Mouse (Mus musculus): ENCODE measurements around the gene Med20. TPM values are rescaled to one million over a fixed set of nuclear protein-coding genes. Genes with fewer than 3 reads are reported as not detected.

The Med20 gene
- polyA plus RNA-seq, 1 experiment from 2014 or later, result 23.8 TPM

DNA sequence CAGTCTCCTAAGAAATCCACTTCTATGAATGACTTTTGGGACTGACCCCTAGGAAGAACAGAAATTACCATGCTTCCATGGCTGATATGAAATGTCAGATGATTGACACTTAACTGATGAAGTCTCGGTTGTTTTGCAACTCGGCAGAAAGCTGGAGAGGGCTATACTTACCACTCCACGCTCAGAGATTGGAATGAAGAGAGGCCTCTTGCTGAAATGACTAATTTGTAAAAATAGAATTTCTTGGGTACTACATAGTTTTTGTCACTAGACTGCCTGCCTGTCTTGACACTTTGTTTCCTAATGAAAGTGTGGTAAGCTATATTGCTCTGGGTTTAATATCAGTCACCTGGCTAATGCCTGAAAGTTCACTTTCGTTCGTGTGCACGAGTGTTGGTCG, 53.1 kb downstream of the Med20 start:
- H3K27me3 ChIP-seq (ENCODE audit: control insufficient read depth, insufficient read depth, low read length), result no peaks in the 10 kb centered on the region
- ATAC-seq (ENCODE audit: low FRiP score, low TSS enrichment) (no peak), DNase-seq (ENCODE audit: low spot score) (no peak)
- no peak overlapping the region for H3K9ac ChIP-seq (ENCODE audit: low read length)
- H3K9me3 ChIP-seq (ENCODE audit: control insufficient read depth, low read length), result no peaks in the 10 kb centered on the region
- H3K4me3 ChIP-seq (ENCODE audit: low read depth, low read length), result no peak overlapping the region
- H3K4me2 ChIP-seq (replicated peaks; ENCODE audit: low read depth), result no peak overlapping the region
- no peaks in the 10 kb centered on the region for H3K36me3 ChIP-seq (ENCODE audit: control insufficient read depth, insufficient read depth, low read length)
- 84% methylated on average over 7 of the region's 7 CpGs for WGBS
- no peak overlapping the region for H3K27ac ChIP-seq (replicated peaks)
- TF ChIP-seq EP300 (optimal IDR thresholded peaks at IDR 0.05) (no peak), CTCF (IDR thresholded peaks at IDR 0.05; ENCODE audit: low read depth) (no peak)
- no peaks in the 10 kb centered on the region for H3K4me1 ChIP-seq (replicated peaks; ENCODE audit: control insufficient read depth, insufficient read depth)

DNA sequence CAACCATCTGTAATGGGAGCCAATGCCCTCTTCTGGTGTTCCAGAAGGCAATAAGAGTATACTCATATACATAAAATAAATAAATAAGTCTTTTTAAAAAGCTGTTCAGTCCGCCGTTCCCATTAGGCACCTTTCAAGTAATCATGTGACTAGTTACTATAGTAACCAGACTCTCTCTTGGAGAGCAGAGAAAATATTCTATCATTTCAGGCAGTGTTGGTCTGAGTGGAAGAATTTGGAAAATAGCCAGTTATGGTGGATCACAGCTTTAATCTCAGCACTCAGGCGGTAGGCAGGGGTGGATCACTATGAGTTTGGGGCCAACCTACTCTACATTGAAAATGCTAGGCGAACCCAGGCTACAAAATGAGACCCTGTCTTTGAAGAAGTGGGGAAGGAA, 57.8 kb downstream of the Med20 start:
- Histone ChIP-seq H3K27ac (replicated peaks) (no peak overlapping the region), H3K4me1 (replicated peaks; ENCODE audit: control insufficient read depth, insufficient read depth) (peaks cover 4% of the 10 kb centered on the region), H3K9ac (ENCODE audit: low read length) (no peak overlapping the region), H3K27me3 (ENCODE audit: control insufficient read depth, insufficient read depth, low read length) (no peaks in the 10 kb centered on the region), H3K4me2 (replicated peaks; ENCODE audit: low read depth) (no peak overlapping the region), H3K9me3 (ENCODE audit: control insufficient read depth, low read length) (no peaks in the 10 kb centered on the region), H3K36me3 (ENCODE audit: control insufficient read depth, insufficient read depth, low read length) (no peaks in the 10 kb centered on the region), H3K4me3 (ENCODE audit: low read depth, low read length) (no peak overlapping the region)
- no peak for ATAC-seq (ENCODE audit: low FRiP score, low TSS enrichment)
- TF ChIP-seq EP300 (optimal IDR thresholded peaks at IDR 0.05) (no peak), CTCF (IDR thresholded peaks at IDR 0.05; ENCODE audit: low read depth) (no peak)
- 63% methylated on average over 4 of the region's 4 CpGs for WGBS
- no peak for DNase-seq (ENCODE audit: low spot score)

DNA sequence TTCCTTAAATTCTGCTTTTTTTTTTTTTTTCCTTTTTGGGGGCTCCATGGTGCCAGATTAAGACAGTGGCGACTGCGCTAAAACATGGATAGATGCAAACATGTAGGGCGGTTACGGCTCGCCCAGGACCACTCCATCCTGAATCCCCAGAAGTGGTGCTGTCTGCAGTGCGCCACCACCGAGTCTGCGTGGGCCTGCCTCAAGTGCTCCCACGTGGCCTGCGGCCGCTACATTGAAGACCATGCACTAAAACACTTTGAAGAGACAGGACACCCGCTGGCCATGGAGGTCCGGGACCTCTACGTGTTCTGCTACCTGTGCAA, 60.6 kb downstream of the Med20 start:
- no peak for DNase-seq (ENCODE audit: low spot score)
- ATAC-seq (ENCODE audit: low FRiP score, low TSS enrichment), result no peak; the same call in 1 of the 2 replicates
- 39% methylated on average over 14 of the region's 14 CpGs for WGBS
- no peaks in the 10 kb centered on the region for H3K9me3 ChIP-seq (ENCODE audit: control insufficient read depth, low read length)
- H3K36me3 ChIP-seq (ENCODE audit: control insufficient read depth, insufficient read depth, low read length), result no peaks in the 10 kb centered on the region
- H3K27me3 ChIP-seq (ENCODE audit: control insufficient read depth, insufficient read depth, low read length), result no peaks in the 10 kb centered on the region
- H3K27ac ChIP-seq (replicated peaks), result no peak overlapping the region
- H3K4me3 ChIP-seq (ENCODE audit: low read depth, low read length), result peak overlapping the region; percentile 45
- TF ChIP-seq EP300 (optimal IDR thresholded peaks at IDR 0.05), result no peak
- TF ChIP-seq CTCF (IDR thresholded peaks at IDR 0.05; ENCODE audit: low read depth), result no peak
- H3K4me2 ChIP-seq (replicated peaks; ENCODE audit: low read depth), result peak overlapping the region; percentile 81
- H3K4me1 ChIP-seq (replicated peaks; ENCODE audit: control insufficient read depth, insufficient read depth), result peaks cover 4% of the 10 kb centered on the region
- H3K9ac ChIP-seq (ENCODE audit: low read length), result peak overlapping the region; percentile 61

DNA sequence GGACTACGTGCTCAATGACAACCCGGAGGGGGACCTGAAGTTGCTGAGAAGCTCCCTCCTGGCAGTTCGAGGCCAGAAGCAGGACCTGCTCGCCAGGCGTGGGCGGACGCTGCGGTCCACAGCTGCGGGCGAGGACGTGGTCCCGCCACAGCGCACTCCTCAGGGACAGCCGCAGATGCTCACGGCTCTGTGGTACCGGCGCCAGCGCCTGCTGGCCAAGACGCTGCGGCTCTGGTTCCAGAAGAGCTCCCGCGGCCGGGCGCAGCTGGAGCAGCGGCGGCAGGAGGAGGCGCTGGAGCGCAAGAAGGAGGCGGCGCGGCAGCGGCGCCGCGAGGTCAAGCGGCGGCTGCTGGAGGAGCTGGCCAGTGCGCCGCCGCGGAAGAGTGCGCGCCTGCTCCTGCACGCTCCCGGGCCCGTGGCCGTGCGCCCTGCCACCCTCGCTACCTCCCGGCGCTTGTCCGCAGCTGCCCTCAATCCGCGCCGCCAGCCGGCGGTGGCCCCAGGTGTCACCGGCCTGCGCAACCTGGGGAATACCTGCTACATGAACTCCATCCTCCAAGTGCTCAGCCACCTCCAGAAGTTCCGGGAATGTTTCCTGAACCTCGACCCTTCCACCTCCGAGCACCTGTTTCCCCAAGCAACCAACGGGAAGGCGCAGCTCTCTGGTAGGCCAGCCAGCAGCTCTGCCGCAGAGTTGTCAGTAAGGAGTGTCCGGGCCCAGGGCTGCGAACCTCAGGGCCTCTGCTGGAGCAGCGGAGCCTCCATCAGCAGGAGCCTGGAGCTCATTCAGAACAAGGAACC, 61.1 kb downstream of the Med20 start:
- H3K27ac ChIP-seq (replicated peaks), result peak overlapping the region; percentile 56
- peak overlapping the region; percentile 61 for H3K9ac ChIP-seq (ENCODE audit: low read length)
- DNase-seq (ENCODE audit: low spot score), result peak; percentile 82
- WGBS, result 6% methylated on average over 65 of the region's 68 CpGs
- ATAC-seq (ENCODE audit: low FRiP score, low TSS enrichment), result peak; percentile 80
- peaks cover 4% of the 10 kb centered on the region for H3K4me1 ChIP-seq (replicated peaks; ENCODE audit: control insufficient read depth, insufficient read depth)
- H3K9me3 ChIP-seq (ENCODE audit: control insufficient read depth, low read length), result no peaks in the 10 kb centered on the region
- peak overlapping the region; percentile 81 for H3K4me2 ChIP-seq (replicated peaks; ENCODE audit: low read depth)
- TF ChIP-seq CTCF (IDR thresholded peaks at IDR 0.05; ENCODE audit: low read depth) (peak; percentile 57), EP300 (optimal IDR thresholded peaks at IDR 0.05) (no peak)
- H3K4me3 ChIP-seq (ENCODE audit: low read depth, low read length), result peak overlapping the region; percentile 45
- H3K36me3 ChIP-seq (ENCODE audit: control insufficient read depth, insufficient read depth, low read length), result no peaks in the 10 kb centered on the region
- no peaks in the 10 kb centered on the region for H3K27me3 ChIP-seq (ENCODE audit: control insufficient read depth, insufficient read depth, low read length)

Other genes starting within 250 kb of the Med20 start
- gene Mrps10, start 242.7 kb upstream of the Med20 start, polyA plus RNA-seq (2015; fragmentation: Nextera tagmentation; extraction: Ambion mirVana), result 58.6 and 59.5 TPM in 2 replicates
- gene Guca1b, start 226.2 kb upstream of the Med20 start, polyA plus RNA-seq (2015; fragmentation: Nextera tagmentation; extraction: Ambion mirVana), result 0.17 and 0.22 TPM in 2 replicates
- 5.4 and 6.7 TPM in 2 replicates for gene Guca1a, start 211.0 kb upstream of the Med20 start, polyA plus RNA-seq (2015; fragmentation: Nextera tagmentation; extraction: Ambion mirVana)
- gene AI661453, start 175.0 kb upstream of the Med20 start, polyA plus RNA-seq (2015; fragmentation: Nextera tagmentation; extraction: Ambion mirVana), result 8.9 and 10.9 TPM in 2 replicates
- gene 1700001C19Rik, start 174.2 kb upstream of the Med20 start, polyA plus RNA-seq (2015; fragmentation: Nextera tagmentation; extraction: Ambion mirVana), result 0.24 and 0.45 TPM in 2 replicates
- gene Taf8, start 109.3 kb upstream of the Med20 start, polyA plus RNA-seq (2015; fragmentation: Nextera tagmentation; extraction: Ambion mirVana), result 11.0 and 11.1 TPM in 2 replicates
- gene Ccnd3, start 106.5 kb upstream of the Med20 start, polyA plus RNA-seq (2015; fragmentation: Nextera tagmentation; extraction: Ambion mirVana), result 219 and 242 TPM in 2 replicates
- gene Bysl, start 90 bp upstream of the Med20 start, polyA plus RNA-seq (2015; fragmentation: Nextera tagmentation; extraction: Ambion mirVana), result 13.4 and 13.6 TPM in 2 replicates
- gene Gm20517, start within 50 bp of the Med20 start, polyA plus RNA-seq (2015; fragmentation: Nextera tagmentation; extraction: Ambion mirVana), result 1.1 and 1.5 TPM in 2 replicates
- 1.9 and 2.1 TPM in 2 replicates for gene Usp49, start 19.1 kb downstream of the Med20 start, polyA plus RNA-seq (2015; fragmentation: Nextera tagmentation; extraction: Ambion mirVana)
- 353 and 386 TPM in 2 replicates for gene Tomm6, start 76.8 kb downstream of the Med20 start, polyA plus RNA-seq (2015; fragmentation: Nextera tagmentation; extraction: Ambion mirVana)
- 2.3 and 2.7 TPM in 2 replicates for gene Frs3, start 77.4 kb downstream of the Med20 start, polyA plus RNA-seq (2015; fragmentation: Nextera tagmentation; extraction: Ambion mirVana)
- gene Gm21981, start 82.9 kb downstream of the Med20 start, polyA plus RNA-seq (2015; fragmentation: Nextera tagmentation; extraction: Ambion mirVana), result 0.16 TPM in 1 of 2 replicates, not detected in the other
- gene Prickle4, start 83.2 kb downstream of the Med20 start, polyA plus RNA-seq (2015; fragmentation: Nextera tagmentation; extraction: Ambion mirVana), result 0.19 and 0.51 TPM in 2 replicates
- gene Pgc, start 115.3 kb downstream of the Med20 start, polyA plus RNA-seq (2015; fragmentation: Nextera tagmentation; extraction: Ambion mirVana), result 1,647 and 1,784 TPM in 2 replicates
- gene Tfeb, start 125.4 kb downstream of the Med20 start, polyA plus RNA-seq (2015; fragmentation: Nextera tagmentation; extraction: Ambion mirVana), result 10.4 and 13.8 TPM in 2 replicates
- gene Mdfi, start 223.1 kb downstream of the Med20 start, polyA plus RNA-seq (2015; fragmentation: Nextera tagmentation; extraction: Ambion mirVana), result 6.2 and 6.3 TPM in 2 replicates